Mouse (Mus musculus) spleen, adult 2 months (tissue): ENCODE results near the gene Gapdhs. TPM values are rescaled to one million over a fixed set of nuclear protein-coding genes. Genes with fewer than 3 reads are reported as not detected.
"Not testable (repeated sequence)": the region's sequence is repeated elsewhere in the genome, so short reads cannot be mapped to it uniquely, and the experiment has no call there.

Source experiments
- DNase-seq, 2 experiments: peaks; one replicate each; pipeline versions ENCODE4 v3.0.0 to v3.0.0-alpha.2; 2012 to 2021; ENCODE audit warnings: low spot score in 2 of 2, low read depth in 1 of 2
- H3K27ac ChIP-seq: fragments of 200-500 bp; 2 replicates; pipeline ENCODE4 v1.5.1; 2012; ENCODE audit warnings: low read length, inconsistent platforms; ENCODE audit not compliant: insufficient read depth
- H3K27me3 ChIP-seq: fragments of 200-500 bp; 2 replicates; pipeline ENCODE4 v1.6.1; 2012; ENCODE audit warnings: mild to moderate bottlenecking, moderate library complexity, low read length, inconsistent platforms; ENCODE audit not compliant: control insufficient read depth, insufficient read depth
- H3K36me3 ChIP-seq: fragments of 200-500 bp; 2 replicates; pipeline ENCODE4 v1.6.1; 2012; ENCODE audit warnings: mild to moderate bottlenecking, low read length, inconsistent platforms; ENCODE audit not compliant: control insufficient read depth, insufficient read depth
- H3K4me1 ChIP-seq: fragments of 200-500 bp; 2 replicates; pipeline ENCODE4 v1.6.1; 2011; ENCODE audit warnings: inconsistent platforms; ENCODE audit not compliant: control insufficient read depth, insufficient read depth, insufficient read length
- H3K4me3 ChIP-seq: fragments of 200-500 bp; 2 replicates; pipeline ENCODE4 v1.5.1; 2011; ENCODE audit warnings: mild to moderate bottlenecking, inconsistent platforms; ENCODE audit not compliant: insufficient read depth, insufficient read length; ENCODE audit errors: extremely low read depth
- CTCF ChIP-seq: fragments of 200-500 bp; IDR thresholded peaks from 2 replicates; pipeline ENCODE4 v1.5.1; 2011; ENCODE audit warnings: mild to moderate bottlenecking, inconsistent platforms; ENCODE audit not compliant: insufficient read depth, insufficient read length, insufficient replicate concordance; ENCODE audit errors: extremely low read depth
- POLR2A ChIP-seq: fragments of 200-500 bp; IDR thresholded peaks from 2 replicates; pipeline ENCODE4 v1.6.1; 2011; ENCODE audit warnings: low read depth, low read length, inconsistent platforms
- WGBS: fragments of 180-500 bp; shearing (Covaris S2); methylation state at CpG from one replicate; pipeline ENCODE4 v1.1.7; 2018; 5-methylcytosine and 5-hydroxymethylcytosine counted together
- polyA plus RNA-seq: library from polyadenylated mRNA; depleted of rRNA; stranded (reverse); fragments of >200 nt; gene quantifications from 2 replicates; pipeline ENCODE4 v1.2.3, GENCODE M21; 2012; rRNA removed

Gene Gapdhs
- polyA plus RNA-seq = 0.12 TPM in 1 of 2 replicates, not detected in the other

DNA sequence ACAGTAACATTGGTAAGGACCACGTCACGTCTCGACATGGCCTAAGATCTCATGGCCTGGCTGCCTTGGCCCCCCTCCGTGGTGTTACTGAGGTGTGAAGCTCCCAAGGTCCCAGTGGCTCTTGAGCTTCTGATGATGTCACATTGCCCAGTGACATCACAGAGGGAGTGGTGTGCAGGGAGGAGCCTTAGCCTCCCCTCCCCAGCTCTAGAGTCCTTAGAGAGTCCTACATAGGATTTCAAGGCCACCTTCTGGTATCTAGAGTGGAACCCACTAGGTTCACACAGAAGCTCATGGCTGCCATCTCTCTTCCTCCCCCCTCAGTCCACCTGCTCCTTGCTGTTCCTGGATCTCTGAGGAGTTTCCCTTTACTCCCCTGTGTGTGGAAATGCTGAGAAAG lies at the start of gene Gapdhs:
Gene Gapdhs, minus strand, starts transcription at position 65 of the 400 bp plus-strand sequence.
- DNase-seq, H3K27ac ChIP-seq, H3K27me3 ChIP-seq, H3K36me3 ChIP-seq, H3K4me3 ChIP-seq, H3K4me1 ChIP-seq: not testable (repeated sequence)
- 85% methylated on average over 3 of the region's 4 CpGs for WGBS

DNA sequence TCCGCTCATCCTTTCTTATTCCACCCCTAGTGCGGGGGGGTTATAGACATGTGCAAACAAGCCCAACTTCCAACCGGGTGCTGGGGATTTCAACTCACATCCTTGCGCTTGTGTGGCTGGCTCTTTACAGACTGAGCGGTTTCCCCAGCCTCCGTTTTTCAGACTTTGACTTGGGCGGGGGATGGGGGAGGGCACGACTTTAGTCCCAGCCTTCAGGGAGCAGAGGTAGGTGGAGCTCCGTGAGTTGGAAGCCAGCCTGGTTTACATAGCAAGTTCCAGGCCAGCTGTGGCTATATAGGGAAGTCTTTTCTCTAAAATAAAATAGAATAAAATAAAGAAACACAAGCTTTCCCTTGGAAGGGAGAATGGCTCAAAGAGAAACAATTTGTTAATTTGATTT lies 48.4 kb upstream of the Gapdhs start:
- Histone ChIP-seq H3K4me3 (no peak overlapping the region), H3K36me3 (no peaks in the 10 kb centered on the region), H3K27ac (no peak overlapping the region), H3K4me1 (no peaks in the 10 kb centered on the region), H3K27me3 (no peaks in the 10 kb centered on the region)
- 39% methylated on average over 9 of the region's 9 CpGs for WGBS
- no peak for DNase-seq
- TF ChIP-seq POLR2A = no peak
- TF ChIP-seq CTCF = no peak

DNA sequence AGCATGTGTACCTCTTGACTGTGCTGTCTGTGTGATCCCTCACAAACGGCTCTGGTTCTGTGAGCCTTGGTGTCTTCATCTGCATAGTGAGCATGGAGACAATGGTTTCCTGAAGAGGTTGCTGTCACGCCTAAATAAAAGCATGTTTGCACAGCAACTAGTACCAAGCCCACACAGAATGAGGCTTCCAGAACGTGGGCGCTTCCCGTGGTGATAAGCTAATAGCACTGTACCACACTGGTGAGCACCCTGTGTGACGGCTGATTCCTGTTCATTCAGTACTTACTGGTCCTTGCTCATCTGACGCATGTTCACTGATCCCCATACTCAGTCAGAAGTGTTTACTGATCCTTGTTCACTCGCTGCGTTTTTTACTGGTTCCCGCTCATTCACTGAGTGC lies 46.7 kb upstream of the Gapdhs start:
- no peaks in the 10 kb centered on the region for H3K27me3 ChIP-seq
- no peak overlapping the region for H3K4me3 ChIP-seq
- DNase-seq = no peak
- TF ChIP-seq CTCF (no peak), POLR2A (no peak)
- 84% methylated on average over 10 of the region's 10 CpGs for WGBS
- no peaks in the 10 kb centered on the region for H3K36me3 ChIP-seq
- no peak overlapping the region for H3K27ac ChIP-seq
- H3K4me1 ChIP-seq = no peaks in the 10 kb centered on the region

DNA sequence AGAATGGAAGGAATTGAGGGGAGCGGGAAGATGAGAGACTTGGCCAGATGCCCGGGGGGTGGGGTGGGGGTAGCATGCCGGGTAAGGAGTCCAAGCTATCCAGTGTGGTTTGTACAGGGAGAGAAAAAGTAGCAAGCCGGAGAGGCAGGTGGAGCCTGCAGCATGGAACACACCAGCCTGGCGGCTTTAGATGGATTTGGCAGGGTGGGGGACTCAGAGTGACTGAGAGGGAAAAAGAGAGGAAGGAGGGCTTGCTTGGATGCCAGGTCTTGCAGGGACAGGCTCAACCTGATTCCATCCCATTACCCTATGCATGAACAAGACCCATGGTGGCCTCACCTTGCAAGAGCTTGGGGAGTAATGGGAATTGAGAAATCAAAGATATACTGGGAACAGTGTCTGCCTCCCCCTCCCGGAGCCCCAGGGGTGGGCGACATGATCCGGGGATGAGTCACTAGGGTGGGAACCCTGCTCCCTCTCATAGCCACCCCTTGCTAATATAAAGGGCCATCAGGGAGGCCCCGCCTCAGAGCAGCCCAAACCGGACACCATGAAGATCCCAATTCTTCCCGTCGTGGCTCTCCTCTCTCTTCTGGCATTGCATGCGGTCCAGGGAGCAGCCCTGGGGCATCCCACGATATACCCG lies 44.0 kb upstream of the Gapdhs start, which contains the start of gene Krtdap:
Gene Krtdap, plus strand, starts transcription at position 520 of the 646 bp plus-strand sequence.
- Histone ChIP-seq H3K4me3 (no peak within 1 kb of the TSS), H3K27ac (no peak within 1 kb of the TSS), H3K4me1 (no peaks in the 10 kb centered on the region), H3K27me3 (no peaks in the 10 kb centered on the region), H3K36me3 (no peaks in the 10 kb centered on the region)
- 77% methylated on average over 15 of the region's 15 CpGs for WGBS
- no peak for DNase-seq
- TF ChIP-seq CTCF = no peak
- no peak for TF ChIP-seq POLR2A

DNA sequence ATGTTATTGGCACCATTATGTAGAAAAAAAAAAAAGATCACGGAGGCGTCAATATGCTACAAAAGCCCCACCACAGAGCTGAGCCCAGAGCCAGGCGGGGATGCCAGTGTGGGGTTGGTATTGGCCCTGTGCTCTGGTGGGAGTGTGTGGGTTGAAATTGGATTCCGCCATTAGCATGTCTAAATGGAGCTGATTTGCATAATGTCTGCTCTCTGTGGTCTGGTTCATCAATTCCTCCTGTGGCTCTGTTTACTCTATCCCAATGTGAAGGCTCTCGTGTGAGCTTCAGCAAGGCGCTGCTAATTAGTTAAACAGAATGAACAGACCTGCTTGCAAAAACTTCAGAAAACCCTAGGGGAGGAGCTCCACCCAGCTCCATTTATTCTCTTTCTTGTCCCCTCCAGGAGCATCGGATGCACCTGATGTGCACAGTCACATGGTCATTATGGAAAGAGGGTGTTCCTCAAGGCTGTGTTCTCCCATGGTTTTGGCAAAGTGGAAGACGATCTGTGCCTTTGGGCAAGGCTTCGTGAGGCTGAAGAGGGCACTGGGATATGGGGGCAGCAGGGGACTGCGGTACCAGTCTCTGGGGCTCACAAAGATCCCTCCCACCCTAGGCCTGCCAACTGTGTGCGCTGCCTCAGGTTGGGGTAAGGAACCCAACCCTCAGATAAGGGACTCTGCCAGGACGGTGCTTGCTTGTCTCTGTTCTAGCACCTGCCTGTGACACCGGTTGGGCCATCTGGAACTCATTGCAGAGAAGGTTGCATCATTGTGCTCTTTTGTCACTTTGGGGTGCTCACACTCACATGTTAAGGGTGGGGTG lies 42.5 kb upstream of the Gapdhs start:
- Histone ChIP-seq H3K36me3 (no peaks in the 10 kb centered on the region), H3K4me1 (no peaks in the 10 kb centered on the region), H3K27me3 (no peaks in the 10 kb centered on the region), H3K27ac (no peak overlapping the region), H3K4me3 (no peak overlapping the region)
- TF ChIP-seq POLR2A (no peak), CTCF (no peak)
- WGBS = 85% methylated on average over 13 of the region's 13 CpGs
- no peak for DNase-seq

DNA sequence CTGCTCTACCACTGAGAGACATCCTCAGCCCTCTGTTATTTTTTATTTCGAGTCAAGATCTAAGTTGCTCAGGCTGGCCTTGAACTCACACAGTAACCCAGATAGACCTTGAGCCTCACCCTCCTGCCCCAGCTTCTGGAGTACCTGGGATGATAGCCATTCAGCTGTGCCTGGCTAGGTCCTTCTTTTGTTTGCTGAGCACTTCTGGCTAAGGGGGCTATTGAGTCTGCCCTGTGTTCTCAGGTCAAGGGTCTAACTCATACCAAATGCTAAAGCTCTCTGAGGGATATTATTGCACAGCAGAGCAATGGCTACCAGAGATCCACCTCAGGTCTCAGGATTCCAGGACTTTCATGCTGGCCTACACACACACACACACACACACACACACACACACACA lies 41.7 kb upstream of the Gapdhs start:
- TF ChIP-seq CTCF = no peak
- no peak for TF ChIP-seq POLR2A
- 80% methylated on average over 1 of the region's 1 CpGs for WGBS
- H3K27ac ChIP-seq = no peak overlapping the region
- no peaks in the 10 kb centered on the region for H3K27me3 ChIP-seq
- H3K36me3 ChIP-seq = no peaks in the 10 kb centered on the region
- no peak for DNase-seq
- H3K4me1 ChIP-seq = no peaks in the 10 kb centered on the region
- no peak overlapping the region for H3K4me3 ChIP-seq

DNA sequence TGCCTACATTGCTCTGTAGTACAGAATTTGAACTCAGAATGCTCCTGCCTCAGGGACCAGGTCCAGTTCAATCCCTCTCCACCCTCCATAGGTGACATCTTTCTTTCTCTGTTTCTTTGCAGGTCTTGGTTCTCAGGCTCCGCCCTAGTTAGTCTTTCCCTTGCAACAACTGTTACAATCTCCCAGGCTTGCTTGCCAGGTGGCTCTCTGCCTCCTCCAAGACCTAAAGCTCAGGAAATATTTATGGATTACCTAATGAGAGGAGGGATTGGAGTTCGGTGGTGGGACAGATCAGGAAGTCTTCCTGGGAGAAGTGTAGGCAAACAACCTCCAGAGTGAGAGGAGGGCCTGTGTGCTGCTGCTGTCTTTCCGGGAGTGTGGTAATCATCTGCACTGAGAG lies 39.2 kb upstream of the Gapdhs start:
- Histone ChIP-seq H3K4me3 (no peak overlapping the region), H3K4me1 (no peaks in the 10 kb centered on the region), H3K27me3 (no peaks in the 10 kb centered on the region), H3K27ac (no peak overlapping the region), H3K36me3 (no peaks in the 10 kb centered on the region)
- WGBS = 88% methylated on average over 3 of the region's 3 CpGs
- no peak for TF ChIP-seq POLR2A
- DNase-seq = no peak
